Mouse (Mus musculus): Measurements from ENCODE around the gene Trabd2b. TPM values are rescaled to one million over a fixed set of nuclear protein-coding genes. Genes with fewer than 3 reads are reported as not detected.

The Trabd2b gene
- total RNA-seq, 1 experiment, result 0.31 TPM

DNA sequence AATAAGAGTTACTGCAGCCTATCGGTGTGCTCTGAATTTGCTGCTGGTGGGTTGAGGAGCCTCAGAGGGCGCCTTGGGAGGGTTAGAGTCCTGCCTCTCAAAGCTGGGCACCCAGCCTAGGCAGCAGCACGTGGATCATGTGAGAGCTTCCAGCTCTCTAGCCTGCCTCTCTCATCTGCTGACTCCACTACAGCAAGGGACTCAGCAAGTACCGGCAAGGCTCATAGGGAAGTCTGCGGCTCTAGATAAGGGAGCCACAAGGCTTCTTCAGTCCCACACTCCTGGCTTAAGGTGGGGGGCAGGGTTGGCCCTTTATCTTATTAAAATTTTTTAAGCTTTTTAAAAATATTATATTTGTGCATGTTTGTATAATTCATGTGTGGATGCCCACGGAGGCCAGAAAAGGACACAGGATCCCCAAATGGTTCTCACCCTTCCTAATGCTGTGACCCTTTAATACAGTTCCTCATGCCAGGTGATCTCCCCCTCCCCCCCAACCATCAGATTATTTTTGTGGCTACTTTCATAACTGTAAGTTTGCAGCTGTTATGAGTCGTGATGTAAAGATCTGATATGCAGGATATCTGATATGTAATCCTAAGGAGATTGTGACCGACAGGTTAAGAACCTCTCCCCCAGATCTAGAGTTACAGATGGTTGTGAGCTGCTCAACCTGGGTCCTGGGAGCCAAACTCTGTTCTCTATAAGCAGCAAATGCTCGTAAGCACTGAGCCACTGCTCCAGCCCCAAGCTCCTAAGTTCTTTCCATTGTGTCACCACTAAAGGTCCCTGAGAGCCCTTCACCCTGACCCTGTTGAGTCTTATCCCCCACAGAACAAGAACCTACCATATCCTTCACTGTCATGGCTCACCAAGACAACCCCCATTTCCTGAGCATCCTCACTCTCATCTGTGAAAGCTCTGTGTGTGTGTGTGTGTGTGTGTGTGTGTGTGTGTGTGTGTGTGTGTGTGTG lies 257.8 kb downstream of the Trabd2b start:
- DNase-seq (ENCODE audit: low read depth, low spot score), result no peak
- H3K4me3 ChIP-seq (ENCODE audit: insufficient read depth in 1 of 2, low read depth in 1 of 2, low read length in 2 of 2, poor library complexity in 1 of 2, severe bottlenecking in 1 of 2), result no peak overlapping the region
- no peak overlapping the region for H3K9ac ChIP-seq (ENCODE audit: insufficient read depth, low read depth, low read length, poor library complexity, severe bottlenecking)
- no peaks in the 10 kb centered on the region for H3K9me3 ChIP-seq (ENCODE audit: control insufficient read depth, insufficient read depth, low read depth, low read length)
- peaks cover 0 to 2% of the 10 kb centered on the region in 2 experiments; a peak in 1 of 4 replicates for H3K4me1 ChIP-seq (ENCODE audit: control insufficient read depth in 2 of 2, insufficient read depth in 2 of 2, low read length in 2 of 2, poor library complexity in 1 of 2)
- no peaks in the 10 kb centered on the region for H3K36me3 ChIP-seq (ENCODE audit: control insufficient read depth, insufficient read depth, low read length, poor library complexity, severe bottlenecking)
- no peak overlapping the region for H3K27ac ChIP-seq (ENCODE audit: insufficient read depth, low read depth, low read length, poor library complexity, severe bottlenecking)
- TF ChIP-seq ZC3H11A (IDR thresholded peaks at IDR 0.05; ENCODE audit: borderline replicate concordance, low read depth, low read length) (no peak), ZNF384 (IDR thresholded peaks at IDR 0.05; ENCODE audit: low read depth, low read length) (no peak), MAFK (IDR thresholded peaks at IDR 0.05; ENCODE audit: insufficient read depth, low read depth, low read length) (no peak), HCFC1 (IDR thresholded peaks at IDR 0.05; ENCODE audit: borderline replicate concordance, insufficient read depth, low read length) (no peak), CHD2 (IDR thresholded peaks at IDR 0.05; ENCODE audit: low read depth, low read length) (no peak)
- in situ Hi-C loops (cut with MboI; ENCODE audit: low sequenced_read_pairs in 2 of 2, unreplicated experiment in 2 of 2), result loop anchor here (10.0 to 25.0 kb wide), 3 partner anchors 248 to 400 kb away; partner anchors contain the start of gene Foxd2 (in 1 of the 2)

Other genes starting within 250 kb of the Trabd2b start
- not detected in 2 replicates for gene Skint11, start 243.3 kb upstream of the Trabd2b start, total RNA-seq (2012; rRNA removed)

All from ES-E14 (cell line).